Mouse (Mus musculus) forelimb bud, embryonic 11.5 days (tissue): Measurements from ENCODE around the gene Btla.

Experiments used
- DNase-seq: peaks from one replicate; pipeline ENCODE4 v3.0.0-alpha.2; 2012; ENCODE audit warnings: low read depth, low spot score

The Btla gene

DNA sequence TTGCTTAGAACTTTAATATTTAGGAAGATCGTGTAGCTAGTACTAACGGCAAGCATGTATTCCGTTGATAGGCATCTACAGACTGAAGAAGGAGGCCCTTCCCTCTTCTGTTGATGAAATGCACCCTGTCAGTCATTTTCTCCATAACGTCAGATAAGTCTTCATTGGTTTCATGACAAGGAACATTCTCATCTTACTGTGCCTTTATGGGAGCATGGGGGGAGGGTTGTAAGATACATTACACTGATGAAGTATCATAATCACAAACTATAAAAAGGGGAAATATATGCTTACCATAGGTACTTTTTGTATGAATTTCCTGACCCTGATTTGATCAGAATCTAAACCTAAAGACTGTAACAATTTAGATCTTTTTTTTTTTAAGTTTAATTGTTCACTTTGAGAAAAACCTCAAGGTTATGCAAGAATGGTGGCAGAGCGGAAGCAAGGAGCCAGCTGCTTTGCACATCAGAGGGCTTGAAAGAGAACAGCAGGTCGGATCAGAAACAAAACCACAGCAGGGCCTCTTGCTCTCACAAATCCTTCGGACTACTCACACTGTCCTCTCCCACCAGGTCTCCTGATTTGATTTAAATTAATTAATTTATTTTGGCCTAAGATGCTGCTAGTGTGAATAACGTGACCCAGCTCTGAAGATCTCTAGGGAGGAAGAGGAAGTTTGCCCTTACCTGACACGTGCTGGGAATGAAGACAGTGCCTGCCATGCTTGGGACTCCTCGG lies at the start of gene Btla:
Gene Btla, plus strand, starts transcription at position 668 of the 741 bp plus-strand sequence.
- DNase-seq: no peak

DNA sequence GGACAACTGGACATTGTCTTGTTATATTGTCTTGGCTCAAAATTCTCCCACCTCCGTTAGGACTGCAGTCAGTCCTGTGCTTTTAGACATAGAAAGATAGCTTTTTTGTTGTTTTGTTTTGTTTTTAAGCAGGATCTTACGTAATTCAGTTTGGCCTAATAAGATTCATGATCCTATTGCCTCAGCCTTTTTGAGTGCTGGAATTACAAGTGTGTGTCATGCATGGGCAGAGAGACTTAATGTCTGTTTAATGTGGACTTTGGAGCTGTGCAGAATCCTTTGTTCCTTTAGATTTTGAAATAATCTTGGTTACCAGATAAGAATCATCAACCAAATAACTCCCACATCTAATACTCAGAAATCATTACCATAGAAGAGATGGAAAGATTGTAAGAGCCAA lies 45.6 kb upstream of the Btla start:
- no peak for DNase-seq

DNA sequence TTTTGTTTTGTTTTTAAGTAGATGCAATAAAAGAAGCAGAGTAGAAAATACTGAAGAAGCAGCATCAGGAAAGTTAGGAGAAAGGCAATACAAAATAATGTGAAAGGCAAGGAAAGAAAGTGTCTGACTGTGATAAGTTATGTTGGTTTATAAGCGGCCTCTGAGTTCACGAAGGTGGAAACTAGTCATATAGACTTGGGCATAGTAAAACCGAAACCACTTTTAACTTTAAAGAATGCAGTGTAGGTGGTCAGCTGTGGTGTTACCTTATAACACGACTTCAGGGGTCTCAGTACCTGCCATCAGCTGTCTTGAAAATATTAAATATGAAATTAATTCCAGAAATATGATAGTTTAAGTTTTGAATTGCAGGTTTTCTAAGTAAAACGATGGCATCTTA lies 42.3 kb upstream of the Btla start:
- no peak for DNase-seq

DNA sequence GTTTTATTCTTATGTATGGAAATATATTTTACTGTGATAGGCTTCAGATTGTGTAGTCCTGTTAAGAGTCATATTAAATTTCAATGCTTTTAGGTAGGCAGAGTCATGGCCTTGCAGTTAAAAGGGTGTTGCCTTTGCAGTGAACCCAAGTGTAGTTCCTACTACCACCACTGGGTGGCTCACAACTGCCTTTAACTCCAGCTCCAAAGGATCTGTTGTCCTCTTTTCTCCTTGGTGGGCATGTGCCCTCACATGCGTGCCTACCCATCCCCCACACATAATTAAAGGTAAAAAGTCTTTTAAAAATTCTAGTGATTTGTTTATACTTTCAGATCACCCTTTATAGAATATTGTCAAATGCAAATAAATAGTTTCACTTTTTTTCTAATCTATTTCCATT lies 31.5 kb upstream of the Btla start:
- DNase-seq: peak; percentile 79

DNA sequence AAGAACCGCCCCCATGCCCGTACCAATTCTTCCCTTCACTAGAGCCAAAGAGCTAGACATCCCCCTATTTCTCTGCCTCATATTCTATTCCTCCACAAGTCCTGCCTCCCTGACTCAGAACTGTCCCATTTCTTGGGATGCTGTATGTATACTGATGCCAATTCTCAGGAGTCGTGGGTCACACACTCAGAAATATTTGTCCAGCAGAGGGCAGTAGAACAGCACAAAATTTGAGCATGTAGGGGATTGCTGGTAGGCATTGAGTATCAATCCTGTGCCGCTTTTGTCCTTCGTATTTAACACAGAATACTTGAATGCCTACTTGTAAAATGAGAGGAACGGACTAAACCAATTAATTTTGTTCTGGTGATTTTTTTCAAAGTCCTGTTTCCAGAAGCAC lies 27.3 kb upstream of the Btla start:
- peak; percentile 74 for DNase-seq

DNA sequence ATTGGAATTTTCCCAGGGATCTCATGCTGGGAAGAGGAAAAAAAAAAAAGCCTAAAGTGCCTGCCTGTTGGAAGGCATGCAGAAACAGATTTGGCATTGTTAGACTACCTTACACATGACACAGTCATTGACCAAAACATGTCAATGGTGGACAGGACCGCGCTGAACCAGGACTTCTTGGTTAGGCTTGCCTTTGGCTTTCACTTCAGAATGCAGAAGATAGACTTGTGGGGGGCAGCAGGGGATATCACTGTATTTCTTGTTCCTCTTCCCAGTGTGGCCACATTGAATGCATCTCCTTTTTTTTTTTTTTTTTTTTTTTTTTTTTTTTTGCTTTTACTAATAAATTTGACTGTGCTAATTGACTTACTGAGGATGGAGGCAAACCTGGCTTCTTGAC lies 22.7 kb upstream of the Btla start:
- no peak for DNase-seq

DNA sequence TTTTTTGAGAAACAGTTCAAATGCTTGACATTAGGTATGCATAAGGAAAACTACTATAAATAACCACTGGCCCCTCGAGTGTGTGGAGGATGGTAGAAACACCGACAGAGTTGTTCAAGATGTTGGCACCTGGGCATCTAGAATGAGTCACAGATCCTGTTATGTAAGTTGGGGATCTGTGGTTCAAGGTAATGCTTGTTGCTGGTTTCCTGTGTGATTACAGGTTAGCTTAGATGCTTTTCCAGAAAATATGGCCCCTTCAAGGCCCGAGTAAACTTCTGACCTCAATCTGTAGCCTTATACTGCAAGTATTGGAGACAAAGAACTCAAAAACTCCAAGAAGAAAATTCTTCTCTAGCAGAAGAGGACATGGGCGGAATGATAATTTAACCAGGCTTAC lies 19.7 kb upstream of the Btla start:
- DNase-seq: no peak

DNA sequence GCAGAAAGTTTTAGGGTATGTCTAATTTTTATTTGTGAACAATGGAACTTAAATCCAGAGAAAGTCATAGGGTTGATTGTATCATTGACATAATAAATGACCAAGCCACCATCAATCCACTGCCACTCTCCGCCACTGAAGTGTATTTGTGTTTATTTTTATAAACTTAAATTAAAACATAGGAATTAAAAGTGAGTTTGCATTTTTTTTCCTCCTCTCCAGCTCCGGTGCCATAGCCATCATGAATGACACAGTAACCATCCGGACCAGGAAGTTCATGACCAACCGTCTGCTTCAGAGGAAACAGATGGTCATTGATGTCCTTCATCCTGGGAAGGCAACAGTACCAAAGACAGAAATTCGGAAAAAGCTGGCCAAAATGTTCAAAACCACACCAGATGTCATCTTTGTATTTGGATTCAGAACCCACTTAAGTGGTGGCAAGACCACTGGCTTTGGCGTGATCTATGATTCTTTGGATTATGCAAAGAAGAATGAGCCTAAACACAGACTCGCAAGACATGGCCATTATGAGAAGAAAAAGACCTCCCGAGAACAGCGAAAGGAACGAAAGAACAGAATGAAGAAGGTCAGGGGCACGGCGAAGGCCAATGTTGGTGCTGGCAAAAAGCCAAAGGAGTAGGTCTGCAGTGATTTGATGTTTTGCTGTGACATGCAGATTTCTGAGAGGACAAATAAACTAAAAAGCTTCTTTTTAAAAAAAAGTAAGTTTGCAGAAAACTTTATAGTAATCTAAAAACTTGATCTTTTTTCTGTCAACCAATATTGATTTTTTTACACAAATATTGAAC lies 19.1 kb upstream of the Btla start:
- no peak for DNase-seq

DNA sequence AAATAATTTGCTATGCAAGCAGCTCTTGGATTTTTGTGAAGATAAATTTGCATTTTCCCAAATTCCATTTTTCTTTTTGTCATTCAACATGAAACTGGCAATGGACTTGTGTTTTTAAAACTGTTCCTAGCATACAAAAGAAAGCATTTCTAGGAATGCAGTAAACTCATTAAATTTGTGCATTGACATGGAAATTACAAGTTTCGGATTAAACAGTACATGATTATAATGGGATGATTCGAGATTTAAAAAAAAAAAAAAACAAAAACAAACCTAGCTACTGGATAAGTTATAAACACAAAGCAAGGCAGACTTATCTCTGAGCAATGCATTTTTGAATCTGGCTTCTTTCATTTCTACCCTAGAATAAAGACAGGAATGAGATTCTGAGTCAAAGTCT lies 2.1 kb upstream of the Btla start:
- DNase-seq: no peak

DNA sequence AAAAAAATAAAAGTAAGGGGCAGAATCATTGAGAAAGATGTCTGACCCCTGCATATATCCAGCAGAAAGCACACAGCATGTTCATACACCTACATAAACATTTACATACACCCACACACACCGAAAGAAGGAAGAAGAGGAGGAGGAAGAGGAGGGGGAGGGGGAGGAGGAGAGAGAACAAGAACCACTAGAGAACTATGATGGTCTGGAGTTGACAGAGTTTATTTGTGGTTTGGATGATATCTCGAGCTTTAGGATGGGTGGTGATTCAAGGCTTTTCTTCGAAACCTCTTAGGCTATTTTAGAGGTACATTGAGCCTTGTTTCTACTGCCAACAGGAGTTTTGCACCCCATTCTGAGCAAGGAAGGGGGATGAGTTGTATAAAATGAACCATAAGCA lies 1.3 kb upstream of the Btla start:
- no peak for DNase-seq

DNA sequence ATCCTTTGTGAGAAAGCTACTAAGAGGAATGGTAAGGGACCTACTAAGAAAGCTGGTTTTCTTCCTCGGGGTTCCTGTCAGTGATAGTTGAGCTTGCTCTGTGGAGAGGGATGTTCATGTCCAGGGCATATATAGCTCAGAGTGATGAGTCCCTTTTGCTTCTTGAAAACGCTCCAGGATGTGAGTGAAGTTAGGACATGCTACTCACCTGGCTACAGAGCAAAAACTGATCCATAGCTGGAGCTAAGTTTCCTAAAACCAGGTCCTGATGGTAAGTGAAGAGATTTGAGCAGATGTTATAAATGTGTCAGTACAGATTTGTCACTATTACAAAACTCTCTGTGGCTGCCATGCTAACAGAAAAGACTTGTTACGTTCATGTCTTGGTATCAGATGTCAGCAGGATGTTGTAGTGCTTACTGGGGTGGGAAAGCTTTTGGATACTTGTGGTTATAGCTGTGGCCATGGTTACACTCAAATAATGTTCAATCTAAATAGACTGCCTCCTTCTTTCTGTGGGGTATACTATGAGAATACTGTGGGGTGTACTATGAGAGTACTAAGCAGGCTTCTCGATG lies 405 bp downstream of the Btla start:
- DNase-seq: no peak

DNA sequence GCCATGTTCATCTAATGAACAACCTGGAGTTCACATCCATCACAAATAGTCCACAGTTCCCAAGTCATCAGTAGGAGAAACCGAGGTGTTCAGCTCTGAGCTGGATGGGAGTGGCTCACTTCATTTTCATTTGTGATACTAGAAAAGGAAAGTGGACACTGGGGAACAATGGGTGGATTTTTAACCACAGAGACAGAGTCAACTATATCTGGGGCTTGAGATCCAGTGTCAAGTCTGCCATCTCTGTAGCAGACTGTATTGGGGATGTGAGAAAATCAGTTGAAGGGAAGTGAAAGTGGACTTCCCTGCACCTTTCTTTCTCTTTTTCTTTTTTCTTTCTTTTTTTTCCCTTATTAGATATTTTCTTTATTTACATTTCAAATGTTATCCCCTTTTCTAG lies 2.9 kb downstream of the Btla start:
- DNase-seq: no peak

DNA sequence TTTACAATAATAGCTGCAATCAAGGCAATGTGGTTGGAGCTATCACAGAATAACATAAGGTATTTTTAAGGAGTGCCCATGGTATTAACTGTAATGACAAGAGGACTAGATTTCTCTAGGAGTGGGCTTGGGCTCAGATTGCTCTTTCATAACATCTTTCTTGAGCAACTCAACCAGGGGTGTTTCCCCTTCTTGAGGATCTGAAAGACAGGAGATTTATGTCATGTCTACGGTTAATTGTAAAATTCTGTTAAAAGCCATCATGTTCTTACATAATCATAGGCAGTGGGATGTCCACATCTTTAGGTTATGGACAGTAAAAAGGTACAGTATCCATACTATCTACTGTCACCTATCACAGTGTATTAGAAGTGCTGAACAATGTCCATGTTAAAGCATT lies 7.2 kb downstream of the Btla start:
- DNase-seq: no peak

DNA sequence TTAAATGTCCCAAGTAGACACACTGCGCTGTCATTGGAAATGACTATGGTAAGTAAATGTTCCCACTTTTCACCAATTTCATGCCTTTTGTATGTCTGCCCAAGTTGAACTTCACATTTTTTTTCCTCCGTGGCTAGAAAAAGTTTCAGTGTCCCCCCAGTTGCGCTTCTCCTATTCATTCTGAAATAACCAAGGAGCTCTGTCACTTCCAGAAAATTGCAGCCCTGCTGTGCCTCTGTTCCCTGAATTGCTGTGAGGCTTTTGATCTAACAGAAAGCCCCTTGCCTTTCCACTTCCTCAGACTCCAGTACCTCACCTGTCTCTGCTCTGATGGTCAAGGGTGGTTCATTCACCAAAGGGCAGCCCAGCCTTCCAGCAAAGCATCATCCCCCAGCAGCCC lies 8.9 kb downstream of the Btla start:
- DNase-seq: no peak

DNA sequence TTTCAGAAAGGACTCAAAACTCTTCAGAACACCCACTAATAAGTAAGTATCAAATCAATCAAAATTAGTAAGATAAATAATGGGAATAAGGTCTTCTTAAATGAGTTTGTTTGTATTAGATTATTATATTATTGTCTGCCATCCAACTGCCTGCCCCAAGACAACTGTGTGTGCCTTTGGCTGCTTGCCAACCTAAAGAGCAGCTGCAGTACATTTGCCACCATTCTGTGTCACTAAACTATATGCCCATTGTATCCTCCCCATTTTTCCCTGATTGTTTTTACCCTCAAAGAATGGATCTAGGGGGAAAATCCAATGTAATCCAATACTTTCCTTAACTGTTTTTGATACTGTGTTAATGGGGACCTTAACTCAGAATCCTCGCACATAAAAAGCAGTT lies 18.6 kb downstream of the Btla start:
- no peak for DNase-seq

DNA sequence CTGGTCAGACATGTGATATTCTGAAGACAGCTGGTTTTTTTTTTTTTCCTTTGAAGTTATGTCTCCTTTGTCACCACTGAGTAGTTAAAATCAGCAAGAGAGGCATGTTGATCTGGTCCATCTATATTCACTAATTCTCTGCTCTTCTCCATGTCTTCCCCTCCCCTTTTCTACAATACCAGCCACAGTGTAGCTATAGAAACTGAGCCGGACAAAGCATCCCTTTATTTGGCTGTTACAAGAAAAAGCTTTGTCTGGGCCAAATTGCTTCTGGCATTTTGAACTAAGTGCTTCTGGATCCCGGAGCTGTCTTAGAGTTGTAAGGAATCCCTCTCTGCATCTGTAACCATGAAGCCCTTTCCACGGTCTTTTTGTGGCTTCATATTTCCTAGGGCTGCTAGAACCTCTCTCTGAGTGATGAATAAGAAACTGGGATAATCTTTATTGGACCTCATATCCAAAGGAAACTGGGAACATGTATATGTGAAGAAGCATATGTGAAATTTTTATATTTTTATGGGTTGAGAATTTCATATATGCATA lies 20.9 kb downstream of the Btla start:
- DNase-seq: no peak

DNA sequence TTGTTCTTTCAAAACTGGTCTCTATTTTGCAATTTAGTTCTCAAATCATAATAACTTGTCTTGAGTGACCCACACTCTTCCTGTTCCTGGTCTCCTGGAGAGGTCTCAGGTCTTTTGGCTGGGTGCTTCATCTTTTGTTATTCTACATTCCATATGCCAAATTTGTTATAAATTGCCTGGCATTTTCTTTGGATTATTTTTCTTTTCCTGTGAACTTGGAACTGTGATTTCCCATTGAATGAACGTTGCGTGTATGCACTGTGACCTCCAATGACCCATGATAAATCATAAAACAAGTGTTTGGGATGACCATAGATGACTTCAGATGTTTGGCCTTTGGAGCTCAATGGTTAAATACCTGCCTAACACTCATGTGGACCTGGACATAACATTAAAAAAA lies 25.6 kb downstream of the Btla start:
- DNase-seq: no peak

DNA sequence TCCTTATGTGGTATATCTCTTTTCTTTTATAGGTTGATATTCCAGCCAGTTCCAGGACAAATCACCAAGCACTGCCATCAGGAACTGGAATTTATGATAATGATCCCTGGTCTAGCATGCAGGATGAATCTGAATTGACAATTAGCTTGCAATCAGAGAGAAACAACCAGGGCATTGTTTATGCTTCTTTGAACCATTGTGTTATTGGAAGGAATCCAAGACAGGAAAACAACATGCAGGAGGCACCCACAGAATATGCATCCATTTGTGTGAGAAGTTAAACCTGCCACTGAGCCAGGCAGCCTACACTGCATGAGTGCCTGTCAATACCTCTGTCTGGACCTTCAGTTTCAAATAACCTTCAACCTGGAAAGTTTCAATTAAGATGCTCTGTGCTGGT lies 26.2 kb downstream of the Btla start:
- no peak for DNase-seq

DNA sequence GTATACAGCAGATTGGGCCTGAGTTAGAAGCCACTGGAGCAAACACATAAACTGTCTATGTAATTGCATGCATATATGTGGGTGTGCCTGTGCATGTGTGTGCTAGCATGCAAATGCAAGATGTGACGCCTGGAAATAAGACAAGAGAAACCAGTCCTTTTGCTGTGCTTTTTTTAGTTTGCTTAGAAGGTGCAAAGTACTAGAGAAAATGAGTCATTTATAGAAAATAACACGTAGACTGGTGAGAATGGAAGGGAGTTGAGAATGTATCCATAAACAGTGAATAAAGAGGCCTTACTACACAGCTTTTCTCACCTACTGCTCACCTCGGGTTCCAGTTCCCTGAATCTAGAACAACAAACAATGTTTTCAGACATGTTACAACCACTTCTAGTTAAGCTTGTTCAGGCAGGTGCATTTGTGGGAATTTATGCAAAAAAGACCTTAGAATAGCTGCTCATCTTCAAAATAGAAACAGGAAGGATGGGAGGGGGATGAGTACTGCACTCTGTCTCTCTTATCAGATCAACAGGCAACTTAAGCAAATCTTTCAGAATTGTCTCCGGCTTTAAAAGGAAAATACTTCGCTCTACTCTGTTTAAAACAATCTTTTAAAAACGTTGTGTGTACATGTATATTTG lies 27.8 kb downstream of the Btla start:
- no peak for DNase-seq

DNA sequence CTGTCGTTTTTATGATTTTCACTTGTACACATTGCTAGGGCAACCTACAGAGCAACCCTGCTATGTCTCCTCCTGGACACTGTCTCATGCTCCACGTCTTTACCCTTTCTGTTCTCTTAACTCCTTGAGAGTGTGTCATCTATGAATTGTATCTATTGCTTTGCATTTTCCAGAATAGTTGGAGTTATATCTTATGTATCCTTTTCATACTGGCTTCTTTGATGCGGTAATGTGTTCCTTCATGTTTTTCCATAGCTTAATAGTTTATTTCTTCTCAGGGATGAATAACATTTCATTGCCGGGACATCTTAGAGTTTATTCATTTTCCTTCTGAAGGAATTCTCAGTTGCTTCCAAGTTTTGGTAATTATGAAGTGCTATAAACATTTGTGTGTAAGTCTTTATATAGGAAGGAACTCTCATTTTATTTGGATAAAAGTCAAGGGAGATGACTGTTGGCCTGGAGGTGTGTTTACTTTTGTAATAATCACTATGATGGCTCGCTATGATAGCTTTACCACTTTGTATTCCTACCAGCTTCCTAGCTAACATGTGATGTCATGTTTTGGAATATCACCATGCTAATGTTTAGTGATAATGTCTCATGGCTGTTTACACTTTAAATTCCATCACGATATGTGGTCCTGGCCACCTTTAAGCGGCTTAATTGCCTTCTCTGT lies 31.2 kb downstream of the Btla start:
- DNase-seq: no peak

DNA sequence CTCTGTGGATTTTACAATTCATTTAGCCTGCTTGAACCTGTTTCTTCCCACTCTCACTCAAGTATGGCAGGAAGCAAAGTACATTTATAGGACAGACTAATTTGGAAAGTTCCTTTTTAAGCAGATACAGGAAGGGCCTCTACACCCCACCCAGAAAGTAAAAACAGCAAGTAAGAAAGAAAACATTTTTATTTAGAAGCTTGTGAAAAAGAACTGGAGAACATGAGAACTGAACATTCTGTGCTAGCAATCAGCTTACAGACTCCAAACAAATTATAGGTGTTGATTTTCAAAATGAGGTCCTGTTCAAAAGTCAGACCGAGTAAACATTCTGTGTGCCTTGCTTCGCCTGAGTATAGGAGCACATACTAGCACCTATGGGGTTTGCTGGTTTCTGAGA lies 32.8 kb downstream of the Btla start:
- DNase-seq: no peak

DNA sequence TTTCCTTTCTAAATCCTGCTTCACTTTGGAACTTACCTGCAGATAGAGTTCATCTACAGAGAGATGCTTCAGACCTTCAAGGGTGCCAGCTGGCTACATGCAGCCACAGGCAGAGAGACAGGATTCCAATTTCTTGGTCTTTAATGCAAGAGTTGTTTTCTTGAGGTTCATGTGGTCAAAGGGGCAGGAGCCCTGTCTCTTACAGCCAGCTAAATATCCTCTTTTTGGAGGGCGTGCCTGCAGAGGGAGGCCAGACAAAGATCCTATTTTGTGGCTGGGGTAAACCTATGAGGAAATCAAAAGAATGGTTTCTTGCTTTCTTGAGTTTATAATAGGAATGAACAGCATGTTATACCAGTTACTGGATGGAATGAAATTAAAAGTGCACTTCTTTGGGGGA lies 33.5 kb downstream of the Btla start:
- no peak for DNase-seq
